Mouse (Mus musculus): ENCODE data around the gene Olfr1513. TPM values are rescaled to one million over a fixed set of nuclear protein-coding genes. Genes with fewer than 3 reads are reported as not detected.
"Not testable (repeated sequence)": the region's sequence is repeated elsewhere in the genome, so short reads cannot be mapped to it uniquely, and the experiment has no call there.

Gene Olfr1513
- total RNA-seq, 2 experiments from 2014 or later, result not detected

- no peak for DNase-seq (ENCODE audit: low spot score in 2 of 2)
- intact Hi-C loops (cut with DNase I), result no loop called here
These were observed 42.0 kb downstream of the Olfr1513 start for GRCm38 (mm10) chr14:52313931-52314807.

GRCm38 (mm10) chr14:52310906-52311305 lies 45.3 kb downstream of the Olfr1513 start:
- intact Hi-C loops (cut with DNase I), result no loop called here
- peak in 1 of 2 experiments; percentile 41 for DNase-seq (ENCODE audit: low spot score in 2 of 2)

- intact Hi-C loops (cut with DNase I), result not testable (repeated sequence)
These were observed 45.9 kb downstream of the Olfr1513 start for GRCm38 (mm10) chr14:52310343-52310742.

GRCm38 (mm10) chr14:52306100-52306499 lies 50.1 kb downstream of the Olfr1513 start:
- intact Hi-C loops (cut with DNase I), result no loop called here
- DNase-seq (ENCODE audit: low spot score in 2 of 2), result no peak

More at GRCm38 (mm10) chr14:52310343-52310742, 45.9 kb downstream of the Olfr1513 start:
- not testable (repeated sequence) for DNase-seq (ENCODE audit: low spot score in 2 of 2)

GRCm38 (mm10) chr14:52304644-52305271 lies 51.5 kb downstream of the Olfr1513 start, which contains the start of gene Mettl3:
TSS of gene Mettl3 (minus strand) at chr14:52305128.
- peak; percentile 94 to 96 for DNase-seq (ENCODE audit: low spot score in 2 of 2)
- intact Hi-C loops (cut with DNase I), result no loop called here

- intact Hi-C loops (cut with DNase I); DNase-seq (ENCODE audit: low spot score in 2 of 2): not testable (repeated sequence)
These were observed 52.7 kb downstream of the Olfr1513 start for GRCm38 (mm10) chr14:52303517-52303916.

Other genes with a start within 250 kb of the Olfr1513 start
- 1 to 10 TPM in 1 of 2 experiments, under 1 TPM in 1; 0.88 to 2.2 TPM for gene Rpgrip1, start 245.7 kb downstream of the Olfr1513 start, total RNA-seq (2021)
- 10 to 100 TPM; 44.7 to 45.6 TPM for gene Supt16, start 159.0 kb downstream of the Olfr1513 start, total RNA-seq (2021)
- 100 to 1,000 TPM; 107 to 111 TPM for gene Chd8, start 98.6 kb downstream of the Olfr1513 start, total RNA-seq (2021)
- 10 to 100 TPM; 61.4 to 62.6 TPM for gene Tox4, start 77.3 kb downstream of the Olfr1513 start, total RNA-seq (2021)
- gene Rab2b, start 76.9 kb downstream of the Olfr1513 start, total RNA-seq (2021), result 10 to 100 TPM; 34.7 to 35.3 TPM
- gene Mettl3, start 51.3 kb downstream of the Olfr1513 start, total RNA-seq (2021), result 10 to 100 TPM; 35.2 to 35.3 TPM
- 10 to 100 TPM; 32.7 to 37.1 TPM for gene Sall2, start 27.6 kb downstream of the Olfr1513 start, total RNA-seq (2021)
- not detected for gene Olfr1512, start 22.8 kb upstream of the Olfr1513 start, total RNA-seq (2021)
- not detected for gene Olfr1511, start 41.0 kb upstream of the Olfr1513 start, total RNA-seq (2021)
- gene Olfr1510, start 58.0 kb upstream of the Olfr1513 start, total RNA-seq (2021), result not detected
- gene Olfr1509, start 86.6 kb upstream of the Olfr1513 start, total RNA-seq (2021), result not detected
- gene Olfr1508, start 111.1 kb upstream of the Olfr1513 start, total RNA-seq (2021), result not detected
- gene Olfr1507, start 139.3 kb upstream of the Olfr1513 start, total RNA-seq (2021), result not detected